In genomic region chr13:58882916-58883315, GRCm38 (mm10) we compare ENCODE assay signal across 16 mouse cellular contexts.
"Had no signal": no experiment of that assay in that cellular context is flagged by ENCODE, and none has a peak within 500 bp of the region (broad histone marks: within the 10 kb centered on the region; RNA-seq: fewer than 3 reads in every experiment).

No protein-coding gene starts in this region.

- H3K4me3 ChIP-seq: lung, embryonic 15.5 days; megakaryocyte, embryonic 14.5 days; midbrain, embryonic 12.5 days; neural tube, embryonic 12.5 days; stomach, embryonic 15.5 days had no signal

- H3K27me3 ChIP-seq: lung, embryonic 15.5 days; megakaryocyte, embryonic 14.5 days; midbrain, embryonic 12.5 days; neural tube, embryonic 12.5 days; stomach, embryonic 15.5 days had no signal

- H3K36me3 ChIP-seq: lung, embryonic 15.5 days; stomach, embryonic 15.5 days had no signal

- DNase-seq: lung, adult 2 months; lung, postnatal 14 days; lung, postnatal 36 days; midbrain, embryonic 14.5 days; right cerebral cortex, postnatal 14 days; thymus, adult 2 months; thymus, postnatal 25 days; thymus, postnatal 4 days had no signal

- H3K4me2 ChIP-seq: lung, embryonic 15.5 days; midbrain, embryonic 12.5 days; neural tube, embryonic 12.5 days; stomach, embryonic 15.5 days had no signal

- H3K9ac ChIP-seq: lung, embryonic 15.5 days; midbrain, embryonic 12.5 days; neural tube, embryonic 12.5 days; stomach, embryonic 15.5 days had no signal

- ATAC-seq: lung, postnatal 0 days had no signal

- H3K27ac ChIP-seq: lung, embryonic 15.5 days; macrophage; midbrain, embryonic 12.5 days; neural tube, embryonic 12.5 days; stomach, embryonic 15.5 days; stomach, postnatal 0 days had no signal

- H3K9me3 ChIP-seq: lung, embryonic 15.5 days; midbrain, embryonic 12.5 days; stomach, embryonic 15.5 days had no signal

- H3K4me1 ChIP-seq: lung, embryonic 15.5 days; megakaryocyte, embryonic 14.5 days; neural tube, embryonic 12.5 days; stomach, embryonic 15.5 days had no signal
